Mouse (Mus musculus): Measurements from ENCODE around the gene Mgam. TPM values are rescaled to one million over a fixed set of nuclear protein-coding genes. Genes with fewer than 3 reads are reported as not detected.

Gene Mgam
- polyA plus RNA-seq, 1 experiment: not detected

- no peaks in the 10 kb centered on the region for H3K4me1 ChIP-seq (ENCODE audit: control insufficient read depth, insufficient read depth, low read length)
- WGBS: 2% methylated on average over 2 of the region's 2 CpGs
- no peak overlapping the region for H3K4me3 ChIP-seq (ENCODE audit: insufficient read depth, low read depth, low read length)
- H3K27ac ChIP-seq (ENCODE audit: insufficient read depth, low read depth, low read length): no peak overlapping the region
- TF ChIP-seq CTCF (IDR thresholded peaks at IDR 0.05; ENCODE audit: insufficient read depth, low read depth, low read length): no peak
- TF ChIP-seq POLR2A (IDR thresholded peaks at IDR 0.05; ENCODE audit: insufficient read depth, low read depth, low read length): no peak
These were observed 10.7 kb upstream of the Mgam start for GRCm38 (mm10) chr6:40617965-40618364.

DNA sequence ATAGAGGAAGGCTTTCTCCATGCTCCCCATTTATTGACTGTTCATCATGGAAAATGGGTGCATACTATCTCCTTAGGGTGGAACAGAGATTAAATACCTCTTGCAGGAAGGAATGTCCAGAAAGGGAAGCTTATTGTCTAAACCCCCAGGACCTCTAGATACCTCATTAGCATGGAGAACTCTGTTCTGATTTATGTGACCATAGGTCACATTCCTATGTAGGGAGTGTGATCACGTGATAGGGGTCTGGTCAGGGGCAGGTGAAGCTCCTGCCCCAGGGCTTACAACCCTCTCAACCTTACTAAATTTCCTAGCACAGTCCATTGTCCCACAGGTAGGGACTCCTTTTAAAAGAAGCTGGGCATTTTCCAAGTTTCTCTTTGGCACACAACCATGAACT lies 2.5 kb upstream of the Mgam start:
- no peaks in the 10 kb centered on the region for H3K4me1 ChIP-seq (ENCODE audit: control insufficient read depth, insufficient read depth, low read length)
- TF ChIP-seq POLR2A (IDR thresholded peaks at IDR 0.05; ENCODE audit: insufficient read depth, low read depth, low read length) (no peak), CTCF (IDR thresholded peaks at IDR 0.05; ENCODE audit: insufficient read depth, low read depth, low read length) (no peak)
- WGBS: 75% methylated on average over 1 of the region's 1 CpGs
- H3K27ac ChIP-seq (ENCODE audit: insufficient read depth, low read depth, low read length): no peak overlapping the region
- no peak overlapping the region for H3K4me3 ChIP-seq (ENCODE audit: insufficient read depth, low read depth, low read length)

GRCm38 (mm10) chr6:40634640-40635071 lies 6.0 kb downstream of the Mgam start:
- TF ChIP-seq CTCF (IDR thresholded peaks at IDR 0.05; ENCODE audit: insufficient read depth, low read depth, low read length) (no peak), POLR2A (IDR thresholded peaks at IDR 0.05; ENCODE audit: insufficient read depth, low read depth, low read length) (no peak)
- H3K4me1 ChIP-seq (ENCODE audit: control insufficient read depth, insufficient read depth, low read length): no peaks in the 10 kb centered on the region
- no peak overlapping the region for H3K4me3 ChIP-seq (ENCODE audit: insufficient read depth, low read depth, low read length)
- WGBS: 81% methylated on average over 1 of the region's 1 CpGs
- no peak overlapping the region for H3K27ac ChIP-seq (ENCODE audit: insufficient read depth, low read depth, low read length)

- H3K4me3 ChIP-seq (ENCODE audit: insufficient read depth, low read depth, low read length): no peak overlapping the region
- no peak overlapping the region for H3K27ac ChIP-seq (ENCODE audit: insufficient read depth, low read depth, low read length)
- H3K4me1 ChIP-seq (ENCODE audit: control insufficient read depth, insufficient read depth, low read length): no peaks in the 10 kb centered on the region
- WGBS: 76% methylated on average over 6 of the region's 6 CpGs
- TF ChIP-seq CTCF (IDR thresholded peaks at IDR 0.05; ENCODE audit: insufficient read depth, low read depth, low read length) (no peak), POLR2A (IDR thresholded peaks at IDR 0.05; ENCODE audit: insufficient read depth, low read depth, low read length) (no peak)
These were observed 6.9 kb downstream of the Mgam start for GRCm38 (mm10) chr6:40635559-40635958.

- WGBS: 94% methylated on average over 5 of the region's 5 CpGs
- TF ChIP-seq CTCF (IDR thresholded peaks at IDR 0.05; ENCODE audit: insufficient read depth, low read depth, low read length) (no peak), POLR2A (IDR thresholded peaks at IDR 0.05; ENCODE audit: insufficient read depth, low read depth, low read length) (no peak)
- H3K4me3 ChIP-seq (ENCODE audit: insufficient read depth, low read depth, low read length): no peak overlapping the region
- H3K27ac ChIP-seq (ENCODE audit: insufficient read depth, low read depth, low read length): no peak overlapping the region
- no peaks in the 10 kb centered on the region for H3K4me1 ChIP-seq (ENCODE audit: control insufficient read depth, insufficient read depth, low read length)
These were observed 9.1 kb downstream of the Mgam start for GRCm38 (mm10) chr6:40637755-40638154.

- Histone ChIP-seq H3K27ac (ENCODE audit: insufficient read depth, low read depth, low read length) (no peak overlapping the region), H3K4me1 (ENCODE audit: control insufficient read depth, insufficient read depth, low read length) (no peaks in the 10 kb centered on the region), H3K4me3 (ENCODE audit: insufficient read depth, low read depth, low read length) (no peak overlapping the region)
- WGBS: 88% methylated on average over 8 of the region's 8 CpGs
- TF ChIP-seq CTCF (IDR thresholded peaks at IDR 0.05; ENCODE audit: insufficient read depth, low read depth, low read length) (no peak), POLR2A (IDR thresholded peaks at IDR 0.05; ENCODE audit: insufficient read depth, low read depth, low read length) (no peak)
These were observed 12.3 kb downstream of the Mgam start for GRCm38 (mm10) chr6:40640710-40641538.

GRCm38 (mm10) chr6:40645701-40646100 lies 17.1 kb downstream of the Mgam start:
- Histone ChIP-seq H3K4me3 (ENCODE audit: insufficient read depth, low read depth, low read length) (no peak overlapping the region), H3K27ac (ENCODE audit: insufficient read depth, low read depth, low read length) (no peak overlapping the region), H3K4me1 (ENCODE audit: control insufficient read depth, insufficient read depth, low read length) (no peaks in the 10 kb centered on the region)
- 54% methylated on average over 8 of the region's 8 CpGs for WGBS
- TF ChIP-seq CTCF (IDR thresholded peaks at IDR 0.05; ENCODE audit: insufficient read depth, low read depth, low read length) (no peak), POLR2A (IDR thresholded peaks at IDR 0.05; ENCODE audit: insufficient read depth, low read depth, low read length) (no peak)

DNA sequence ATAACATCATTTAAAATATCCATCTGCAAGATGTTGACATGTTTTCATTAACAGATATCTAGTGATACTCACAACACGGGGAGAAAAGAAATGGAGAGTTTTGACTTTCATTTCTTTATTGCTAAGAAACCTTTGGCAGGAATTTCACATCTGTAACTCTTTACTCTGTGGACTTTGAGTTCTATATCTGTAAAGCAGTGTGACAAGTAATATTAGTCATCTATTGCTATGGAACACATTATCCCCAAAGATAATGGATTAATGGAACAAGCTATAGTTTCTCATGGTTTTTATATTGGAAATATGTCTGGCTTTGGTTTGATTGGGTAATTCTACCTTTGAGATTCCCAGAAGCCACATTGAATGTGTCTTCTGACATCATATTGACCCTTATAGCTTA lies 22.3 kb downstream of the Mgam start:
- TF ChIP-seq POLR2A (IDR thresholded peaks at IDR 0.05; ENCODE audit: insufficient read depth, low read depth, low read length) (no peak), CTCF (IDR thresholded peaks at IDR 0.05; ENCODE audit: insufficient read depth, low read depth, low read length) (no peak)
- 94% methylated on average over 1 of the region's 1 CpGs for WGBS
- H3K27ac ChIP-seq (ENCODE audit: insufficient read depth, low read depth, low read length): no peak overlapping the region

GRCm38 (mm10) chr6:40660930-40661329 lies 32.3 kb downstream of the Mgam start:
- no peak for TF ChIP-seq POLR2A (IDR thresholded peaks at IDR 0.05; ENCODE audit: insufficient read depth, low read depth, low read length)
- TF ChIP-seq CTCF (IDR thresholded peaks at IDR 0.05; ENCODE audit: insufficient read depth, low read depth, low read length): no peak
- Histone ChIP-seq H3K4me3 (ENCODE audit: insufficient read depth, low read depth, low read length) (no peak overlapping the region), H3K4me1 (ENCODE audit: control insufficient read depth, insufficient read depth, low read length) (no peaks in the 10 kb centered on the region), H3K27ac (ENCODE audit: insufficient read depth, low read depth, low read length) (no peak overlapping the region)
- WGBS: 19% methylated on average over 2 of the region's 2 CpGs

More for the DNA sequence above, 22.3 kb downstream of the Mgam start:
- no peak overlapping the region for H3K4me3 ChIP-seq (ENCODE audit: insufficient read depth, low read depth, low read length)
- no peaks in the 10 kb centered on the region for H3K4me1 ChIP-seq (ENCODE audit: control insufficient read depth, insufficient read depth, low read length)
